11 mouse cellular contexts compared by ENCODE assay signal in the genomic region with DNA sequence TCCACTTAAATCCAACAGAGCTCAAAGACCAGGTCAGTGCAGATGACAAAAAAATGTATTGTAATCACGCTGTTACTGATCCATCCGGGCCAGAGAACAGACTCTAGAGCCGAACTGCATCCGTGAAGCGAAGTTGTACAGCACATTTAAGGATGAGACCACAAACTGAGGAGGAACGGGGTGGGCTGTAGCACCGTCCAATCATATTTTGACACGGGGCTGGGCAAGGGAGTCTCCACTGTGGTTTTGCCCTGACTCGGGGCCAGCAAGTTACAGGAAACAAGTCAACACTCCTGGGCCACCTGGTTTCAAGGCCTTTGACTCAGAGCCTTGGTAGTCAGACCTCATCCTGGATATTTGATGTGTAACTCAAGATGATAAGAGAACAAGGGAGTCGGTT. TPM values are rescaled to one million over a fixed set of nuclear protein-coding genes. Genes with fewer than 3 reads are reported as not detected.
DNase-seq lines count a peak whose midpoint lies in the region; ATAC-seq and TF ChIP-seq lines count a peak whose summit lies in the region.
"Had no signal": no experiment of that assay in that cellular context is flagged by ENCODE, and none has a peak within 500 bp of the region (broad histone marks: within the 10 kb centered on the region; RNA-seq: fewer than 3 reads in every experiment).

No protein-coding gene starts in this region.

- H3K9me3 ChIP-seq in heart, embryonic 15.5 days (replicated peaks), result no peaks in the 10 kb centered on the region
- H3K9me3 ChIP-seq in G1E (replicated peaks), result no peaks in the 10 kb centered on the region
- no peaks in the 10 kb centered on the region for H3K9me3 ChIP-seq in liver, embryonic 13.5 days (replicated peaks)
- no peaks in the 10 kb centered on the region for H3K9me3 ChIP-seq in midbrain, embryonic 14.5 days (ENCODE audit: control insufficient read depth, low read length)
- H3K9me3 ChIP-seq: embryonic facial prominence, embryonic 15.5 days; kidney, embryonic 15.5 days had no signal

- H3K27me3 ChIP-seq in heart, embryonic 15.5 days, result no peaks in the 10 kb centered on the region
- H3K27me3 ChIP-seq in G1E (ENCODE audit: insufficient read depth, low read length), result no peaks in the 10 kb centered on the region
- H3K27me3 ChIP-seq in liver, embryonic 13.5 days, result no peaks in the 10 kb centered on the region
- H3K27me3 ChIP-seq in midbrain, embryonic 14.5 days (ENCODE audit: control insufficient read depth, insufficient read depth, low read length), result no peaks in the 10 kb centered on the region
- H3K27me3 ChIP-seq: embryonic facial prominence, embryonic 15.5 days; kidney, embryonic 15.5 days had no signal

- WGBS in heart, embryonic 15.5 days, result 77% methylated on average over 10 of the region's 10 CpGs
- WGBS in liver, embryonic 13.5 days (ENCODE audit: insufficient replicate concordance), result 30% methylated on average over 10 of the region's 10 CpGs
- WGBS in midbrain, embryonic 14.5 days, result 93% methylated on average over 10 of the region's 10 CpGs

- no peak overlapping the region for H3K4me2 ChIP-seq in heart, embryonic 15.5 days
- peak overlapping the region; percentile 27 for H3K4me2 ChIP-seq in liver, embryonic 13.5 days
- H3K4me2 ChIP-seq in midbrain, embryonic 14.5 days (ENCODE audit: low read length), result no peak overlapping the region
- H3K4me2 ChIP-seq: embryonic facial prominence, embryonic 15.5 days; kidney, embryonic 15.5 days had no signal

- TF ChIP-seq CTCF in G1E (IDR thresholded peaks at IDR 0.05; ENCODE audit: low read depth, low read length), result no peak

- H3K27ac ChIP-seq in heart, embryonic 15.5 days, result peak overlapping the region; percentile 40
- H3K27ac ChIP-seq in liver, embryonic 13.5 days, result peak overlapping the region; percentile 25; the same call in 1 of the 2 replicates
- no peak overlapping the region for H3K27ac ChIP-seq in midbrain, embryonic 14.5 days (replicated peaks; ENCODE audit: low read depth, low read length)
- H3K27ac ChIP-seq: embryonic facial prominence, embryonic 15.5 days; kidney, embryonic 15.5 days had no signal

- H3K9ac ChIP-seq in heart, embryonic 15.5 days, result no peak overlapping the region
- H3K9ac ChIP-seq in liver, embryonic 13.5 days, result no peak overlapping the region
- no peak overlapping the region for H3K9ac ChIP-seq in midbrain, embryonic 14.5 days (replicated peaks; ENCODE audit: low read length)
- H3K9ac ChIP-seq: embryonic facial prominence, embryonic 15.5 days; kidney, embryonic 15.5 days had no signal

- H3K4me3 ChIP-seq in heart, embryonic 15.5 days, result no peak overlapping the region
- peak overlapping the region; percentile 55; the same call in 1 of the 2 replicates for H3K4me3 ChIP-seq in G1E (ENCODE audit: low read depth, low read length)
- no peak overlapping the region for H3K4me3 ChIP-seq in liver, embryonic 13.5 days (replicated peaks)
- no peak overlapping the region for H3K4me3 ChIP-seq in midbrain, embryonic 14.5 days (replicated peaks; ENCODE audit: low read depth, low read length)
- H3K4me3 ChIP-seq: embryonic facial prominence, embryonic 15.5 days; kidney, embryonic 15.5 days had no signal

- H3K36me3 ChIP-seq in heart, embryonic 15.5 days, result no peaks in the 10 kb centered on the region
- no peaks in the 10 kb centered on the region for H3K36me3 ChIP-seq in G1E (replicated peaks)
- no peaks in the 10 kb centered on the region for H3K36me3 ChIP-seq in liver, embryonic 13.5 days
- no peaks in the 10 kb centered on the region for H3K36me3 ChIP-seq in midbrain, embryonic 14.5 days (ENCODE audit: control insufficient read depth, insufficient read depth, low read length)
- H3K36me3 ChIP-seq: embryonic facial prominence, embryonic 15.5 days; kidney, embryonic 15.5 days had no signal

- no peak; the same call in 1 of the 2 replicates for ATAC-seq in heart, embryonic 15.5 days (replicated peaks; ENCODE audit: insufficient number of reproducible peaks, insufficient read depth, low FRiP score, low read depth)
- ATAC-seq in G1E (ENCODE audit: extremely low read depth, insufficient number of reproducible peaks, low FRiP score, poor library complexity, severe bottlenecking), result no peak
- no peak for ATAC-seq in liver, embryonic 13.5 days (ENCODE audit: low read depth)
- no peak for ATAC-seq in midbrain, embryonic 14.5 days (ENCODE audit: low FRiP score, low TSS enrichment)
- ATAC-seq: midbrain, embryonic 16.5 days had no signal

- peaks cover 25% of the 10 kb centered on the region for H3K4me1 ChIP-seq in heart, embryonic 15.5 days (replicated peaks)
- peaks cover 71% of the 10 kb centered on the region for H3K4me1 ChIP-seq in G1E (ENCODE audit: insufficient read depth, low read depth, low read length)
- H3K4me1 ChIP-seq in liver, embryonic 13.5 days (replicated peaks), result peaks cover 30% of the 10 kb centered on the region
- no peaks in the 10 kb centered on the region for H3K4me1 ChIP-seq in midbrain, embryonic 14.5 days (ENCODE audit: control insufficient read depth, insufficient read depth, low read length)

- no peak for DNase-seq in heart, postnatal 4 days
- DNase-seq in G1E (ENCODE audit: low spot score), result peak; percentile 60
- DNase-seq in liver, embryonic 13.5 days, result no peak
- peak; percentile 37 to 60 for DNase-seq in thymus, adult 18-20 months
- no peak for DNase-seq in cerebellum, adult 18-20 months
- DNase-seq in midbrain, embryonic 14.5 days, result no peak
- DNase-seq in cerebellum, adult 9-11 months, result no peak

RNA-seq across cellular contexts. Expression of a gene that starts 40.6 kb away (rescaled TPM):
- polyA plus RNA-seq in heart, embryonic 15.5 days (2015; fragmentation: Nextera tagmentation; extraction: Ambion mirVana), result 29.4 and 40.2 TPM in 2 replicates
- total RNA-seq in heart, postnatal 4 days (2021), result 100 to 1,000 TPM; 160 to 233 TPM
- total RNA-seq in G1E (2014; fragmentation: Nextera tagmentation), result 4.4 TPM in 1 of 2 replicates, not detected in the other
- not detected in 2 replicates for total RNA-seq in G1E (2017)
- polyA plus RNA-seq in G1E (2012), result not detected in 2 replicates
- 0.56 and 0.58 TPM in 2 replicates for polyA plus RNA-seq in liver, embryonic 13.5 days (2015; fragmentation: Nextera tagmentation; extraction: Ambion mirVana)
- 1.4 and 2.0 TPM in 2 replicates for polyA plus RNA-seq in midbrain, embryonic 14.5 days (2014; fragmentation: Nextera tagmentation; extraction: Ambion mirVana)

Comparison
In these comparisons a context has a peak if more than half of its experiments do, and no peak if none do; other contexts are left out.
1. DNase-seq: peak in G1E (single experiment) and thymus, adult 18-20 months (2 of 2); none in heart, postnatal 4 days (single experiment), liver, embryonic 13.5 days (single experiment), cerebellum, adult 18-20 months (0 of 2), midbrain, embryonic 14.5 days (single experiment) and cerebellum, adult 9-11 months (single experiment).
2. RNA of a gene that starts 40.6 kb away (polyA plus RNA-seq): 29.4 to 40.2 TPM in heart, embryonic 15.5 days; 1.4 to 2.0 TPM in midbrain, embryonic 14.5 days, 0.56 to 0.58 TPM in liver, embryonic 13.5 days and not detected in G1E; every median in the first group is over 10 times any median in the second.